Mouse (Mus musculus): ENCODE data around the gene Slc25a13. TPM values are rescaled to one million over a fixed set of nuclear protein-coding genes. Genes with fewer than 3 reads are reported as not detected.

The Slc25a13 gene
- polyA plus RNA-seq (2015; fragmentation: Nextera tagmentation; extraction: Ambion mirVana): 55.2 and 59.0 TPM in 2 replicates

GRCm38 (mm10) chr6:6216507-6217285 is at the start of gene Slc25a13:
TSS of gene Slc25a13 (minus strand) at chr6:6217173.
- WGBS: under 1% methylated on average over 50 of the region's 51 CpGs
- H3K9ac ChIP-seq (ENCODE audit: low read depth, low read length): peak within 1 kb of the TSS; percentile 64
- DNase-seq (ENCODE audit: low spot score): peak; percentile 70
- no peaks in the 10 kb centered on the region for H3K4me1 ChIP-seq (replicated peaks; ENCODE audit: insufficient read depth, low read length)
- no peak for TF ChIP-seq CTCF (IDR thresholded peaks at IDR 0.05; ENCODE audit: low read depth)
- H3K4me2 ChIP-seq (ENCODE audit: low read length): peak within 1 kb of the TSS; percentile 83
- peak; percentile 97 for ATAC-seq (replicated peaks; ENCODE audit: low FRiP score, low read depth)
- H3K9me3 ChIP-seq (replicated peaks; ENCODE audit: low read length): no peaks in the 10 kb centered on the region
- H3K27me3 ChIP-seq (ENCODE audit: insufficient read depth, low read length): no peaks in the 10 kb centered on the region
- H3K4me3 ChIP-seq (replicated peaks; ENCODE audit: low read depth, low read length): peak within 1 kb of the TSS; percentile 53
- H3K27ac ChIP-seq: peak within 1 kb of the TSS; percentile 79
- H3K36me3 ChIP-seq (ENCODE audit: insufficient read depth, low read length): no peaks in the 10 kb centered on the region

DNA sequence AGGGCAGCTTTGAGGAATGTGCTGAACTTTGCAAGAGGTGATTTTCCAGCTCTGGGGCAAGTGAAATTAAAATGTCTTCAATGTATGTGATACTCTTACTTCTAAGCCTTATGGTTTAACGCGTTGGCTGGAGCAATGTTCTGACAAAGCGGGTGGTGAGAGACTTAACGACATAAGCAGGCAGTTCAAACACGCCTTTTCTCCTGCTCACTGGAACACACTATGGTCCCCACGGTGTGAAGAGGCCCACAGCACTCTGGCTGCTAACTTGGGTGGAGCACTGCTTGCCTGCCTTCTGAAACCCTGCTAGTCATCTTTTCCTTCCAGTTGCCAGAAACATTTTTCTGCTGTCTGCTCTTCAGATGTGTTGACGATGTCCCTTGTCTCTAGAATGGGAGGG is 48.8 kb upstream of the Slc25a13 start:
- no peaks in the 10 kb centered on the region for H3K9me3 ChIP-seq (replicated peaks; ENCODE audit: low read length)
- no peak for TF ChIP-seq CTCF (IDR thresholded peaks at IDR 0.05; ENCODE audit: low read depth)
- no peak overlapping the region for H3K4me2 ChIP-seq (ENCODE audit: low read length)
- ATAC-seq (replicated peaks; ENCODE audit: low FRiP score, low read depth) (no peak), DNase-seq (ENCODE audit: low spot score) (no peak)
- no peak overlapping the region for H3K9ac ChIP-seq (ENCODE audit: low read depth, low read length)
- no peak overlapping the region for H3K27ac ChIP-seq
- no peak overlapping the region for H3K4me3 ChIP-seq (replicated peaks; ENCODE audit: low read depth, low read length)
- H3K4me1 ChIP-seq (replicated peaks; ENCODE audit: insufficient read depth, low read length): no peaks in the 10 kb centered on the region
- no peaks in the 10 kb centered on the region for H3K36me3 ChIP-seq (ENCODE audit: insufficient read depth, low read length)
- 79% methylated on average over 7 of the region's 7 CpGs for WGBS
- H3K27me3 ChIP-seq (ENCODE audit: insufficient read depth, low read length): no peaks in the 10 kb centered on the region

DNA sequence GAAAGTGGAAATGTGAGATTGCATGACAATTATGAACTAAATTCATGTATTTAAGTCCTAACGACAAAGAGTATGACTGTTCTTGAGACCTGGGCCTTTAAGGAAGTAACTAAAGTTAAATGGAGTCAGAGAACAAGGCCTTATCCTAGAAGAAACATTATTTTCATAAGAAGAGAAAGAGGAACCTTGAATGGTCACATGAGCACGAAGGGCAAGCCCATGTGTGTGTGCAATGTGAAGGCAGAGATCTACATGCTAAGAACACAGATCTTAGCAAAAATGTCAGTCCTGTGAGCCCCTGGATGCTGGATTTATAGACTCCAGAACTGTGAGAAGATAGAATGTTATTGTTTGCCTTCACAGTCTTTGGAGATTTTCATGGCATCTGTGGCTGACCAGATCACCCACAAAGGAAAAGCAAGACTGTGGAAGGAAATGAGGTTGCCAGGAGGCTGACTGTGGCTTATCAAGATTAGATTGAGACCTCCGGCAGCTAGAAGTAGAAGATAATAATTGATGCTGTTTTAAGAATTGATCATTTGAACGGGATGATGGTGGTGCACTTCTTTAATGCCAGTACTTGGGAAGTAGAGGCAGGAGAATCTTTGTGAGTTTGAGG is 46.4 kb upstream of the Slc25a13 start:
- H3K27me3 ChIP-seq (ENCODE audit: insufficient read depth, low read length): no peaks in the 10 kb centered on the region
- H3K4me2 ChIP-seq (ENCODE audit: low read length): no peak overlapping the region
- no peaks in the 10 kb centered on the region for H3K4me1 ChIP-seq (replicated peaks; ENCODE audit: insufficient read depth, low read length)
- ATAC-seq (replicated peaks; ENCODE audit: low FRiP score, low read depth): no peak
- no peak overlapping the region for H3K4me3 ChIP-seq (replicated peaks; ENCODE audit: low read depth, low read length)
- H3K9ac ChIP-seq (ENCODE audit: low read depth, low read length): no peak overlapping the region
- DNase-seq (ENCODE audit: low spot score): no peak
- 88% methylated on average over 4 of the region's 4 CpGs for WGBS
- no peaks in the 10 kb centered on the region for H3K36me3 ChIP-seq (ENCODE audit: insufficient read depth, low read length)
- H3K9me3 ChIP-seq (replicated peaks; ENCODE audit: low read length): no peaks in the 10 kb centered on the region
- TF ChIP-seq CTCF (IDR thresholded peaks at IDR 0.05; ENCODE audit: low read depth): no peak
- H3K27ac ChIP-seq: no peak overlapping the region

DNA sequence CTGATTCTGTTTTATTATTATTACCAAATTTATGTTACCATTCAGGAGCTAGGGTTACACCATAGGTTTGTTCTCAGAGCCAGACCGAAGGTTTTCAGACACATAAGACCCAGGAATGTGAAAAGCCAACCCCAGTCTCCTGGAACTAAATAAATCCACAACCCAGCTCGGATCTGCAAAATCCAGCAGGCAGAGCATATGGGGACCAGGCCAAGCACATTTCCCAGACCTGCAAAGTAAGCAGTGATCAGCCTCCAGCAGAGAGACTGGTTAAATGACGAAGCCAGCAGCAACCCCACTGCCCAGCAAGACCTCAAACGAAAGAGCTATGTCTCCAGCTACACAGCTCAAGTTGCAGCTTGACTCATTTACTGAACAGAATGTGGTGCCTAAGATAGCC is 43.9 kb upstream of the Slc25a13 start:
- Histone ChIP-seq H3K9ac (ENCODE audit: low read depth, low read length) (no peak overlapping the region), H3K9me3 (replicated peaks; ENCODE audit: low read length) (no peaks in the 10 kb centered on the region), H3K4me2 (ENCODE audit: low read length) (no peak overlapping the region), H3K4me1 (replicated peaks; ENCODE audit: insufficient read depth, low read length) (no peaks in the 10 kb centered on the region), H3K27me3 (ENCODE audit: insufficient read depth, low read length) (no peaks in the 10 kb centered on the region), H3K36me3 (ENCODE audit: insufficient read depth, low read length) (no peaks in the 10 kb centered on the region), H3K4me3 (replicated peaks; ENCODE audit: low read depth, low read length) (no peak overlapping the region), H3K27ac (no peak overlapping the region)
- DNase-seq (ENCODE audit: low spot score) (peak; percentile 24), ATAC-seq (replicated peaks; ENCODE audit: low FRiP score, low read depth) (0 out of 2 replicates have a peak, but pooled peaks have one; percentile 25)
- WGBS: 29% methylated on average over 4 of the region's 4 CpGs
- TF ChIP-seq CTCF (IDR thresholded peaks at IDR 0.05; ENCODE audit: low read depth): no peak

DNA sequence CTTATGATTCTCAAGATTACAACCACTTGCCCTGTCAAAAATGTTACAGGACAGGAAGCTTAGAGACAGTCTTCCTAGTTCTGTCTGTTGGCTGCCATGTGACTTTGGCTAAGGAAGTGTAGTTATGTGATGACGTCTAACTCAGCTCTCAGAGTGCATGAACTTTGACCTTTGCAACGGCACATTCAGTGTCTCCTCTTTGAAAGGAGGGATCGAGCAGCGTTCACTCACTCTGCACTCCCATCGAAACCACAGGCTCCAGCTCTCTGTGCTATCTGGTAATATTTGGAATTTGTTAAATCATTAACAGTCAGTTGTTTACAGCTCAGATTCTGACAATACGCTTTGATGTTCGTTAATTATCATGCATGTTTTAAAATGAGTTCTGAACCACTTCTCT is 31.5 kb upstream of the Slc25a13 start:
- Histone ChIP-seq H3K4me2 (ENCODE audit: low read length) (no peak overlapping the region), H3K36me3 (ENCODE audit: insufficient read depth, low read length) (no peaks in the 10 kb centered on the region), H3K4me1 (replicated peaks; ENCODE audit: insufficient read depth, low read length) (no peaks in the 10 kb centered on the region), H3K27me3 (ENCODE audit: insufficient read depth, low read length) (no peaks in the 10 kb centered on the region), H3K4me3 (replicated peaks; ENCODE audit: low read depth, low read length) (no peak overlapping the region), H3K9ac (ENCODE audit: low read depth, low read length) (no peak overlapping the region), H3K27ac (no peak overlapping the region), H3K9me3 (replicated peaks; ENCODE audit: low read length) (no peaks in the 10 kb centered on the region)
- no peak for TF ChIP-seq CTCF (IDR thresholded peaks at IDR 0.05; ENCODE audit: low read depth)
- ATAC-seq (replicated peaks; ENCODE audit: low FRiP score, low read depth) (no peak), DNase-seq (ENCODE audit: low spot score) (no peak)
- WGBS: 50% methylated on average over 7 of the region's 7 CpGs

DNA sequence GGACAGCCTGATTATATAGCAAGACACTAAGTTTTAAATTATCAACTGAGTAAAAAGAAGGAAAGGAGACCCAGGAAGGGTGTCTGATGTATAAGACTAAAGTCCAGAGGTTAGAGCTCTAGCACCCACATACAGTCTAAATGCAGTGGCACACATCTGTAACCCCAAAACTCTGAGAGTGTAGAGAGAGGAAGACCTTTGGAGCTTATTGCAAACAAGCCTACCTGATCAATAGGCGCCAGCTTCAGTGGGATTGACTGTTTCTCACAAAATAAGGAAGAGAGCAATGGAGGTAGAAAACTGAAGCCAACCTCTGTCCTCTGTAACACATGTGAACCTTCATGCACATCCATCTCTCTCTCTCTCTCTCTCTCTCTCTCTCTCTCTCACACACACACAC is 26.9 kb upstream of the Slc25a13 start:
- WGBS: 96% methylated on average over 1 of the region's 1 CpGs
- Histone ChIP-seq H3K27ac (no peak overlapping the region), H3K36me3 (ENCODE audit: insufficient read depth, low read length) (no peaks in the 10 kb centered on the region), H3K4me1 (replicated peaks; ENCODE audit: insufficient read depth, low read length) (no peaks in the 10 kb centered on the region), H3K4me2 (ENCODE audit: low read length) (no peak overlapping the region), H3K27me3 (ENCODE audit: insufficient read depth, low read length) (no peaks in the 10 kb centered on the region), H3K9me3 (replicated peaks; ENCODE audit: low read length) (no peaks in the 10 kb centered on the region), H3K4me3 (replicated peaks; ENCODE audit: low read depth, low read length) (no peak overlapping the region), H3K9ac (ENCODE audit: low read depth, low read length) (no peak overlapping the region)
- DNase-seq (ENCODE audit: low spot score): no peak
- ATAC-seq (replicated peaks; ENCODE audit: low FRiP score, low read depth): no peak
- TF ChIP-seq CTCF (IDR thresholded peaks at IDR 0.05; ENCODE audit: low read depth): no peak
